Mouse (Mus musculus) midbrain, postnatal 0 days (tissue): ENCODE data around the gene Pakap. TPM values are rescaled to one million over a fixed set of nuclear protein-coding genes. Genes with fewer than 3 reads are reported as not detected.

Source experiments
- ATAC-seq: fragments of 200-750 bp; cut with Nextera tagmentation; 2 replicates; pipeline ENCODE4 v1.8.0; 2017; ENCODE audit warnings: moderate number of reproducible peaks, mild to moderate bottlenecking, moderate TSS enrichment, moderate library complexity; ENCODE audit not compliant: low FRiP score
- DNase-seq: peaks from one replicate; pipeline ENCODE4 v3.0.0-alpha.2; 2015; ENCODE audit warnings: low spot score
- H3K27ac ChIP-seq: fragments of 300-500 bp; sonication (generic); 2 replicates; pipeline ENCODE4 v1.5.1; 2014; ENCODE audit warnings: low read depth, mild to moderate bottlenecking, low read length, mixed read lengths
- H3K27me3 ChIP-seq: fragments of 300-500 bp; sonication (generic); 2 replicates; pipeline ENCODE4 v1.6.1; 2014; ENCODE audit warnings: low read length, control low read depth, mixed read lengths; ENCODE audit not compliant: insufficient read depth
- H3K36me3 ChIP-seq: fragments of 300-500 bp; sonication (generic); 2 replicates; pipeline ENCODE4 v1.6.1; 2014; ENCODE audit warnings: low read length, control low read depth, mixed read lengths; ENCODE audit not compliant: insufficient read depth
- H3K4me1 ChIP-seq: fragments of 300-500 bp; sonication (generic); 2 replicates; pipeline ENCODE4 v1.6.1; 2014; ENCODE audit warnings: mild to moderate bottlenecking, control low read depth, antibody characterized with exemption, low read length, mixed read lengths; ENCODE audit not compliant: insufficient read depth
- H3K4me2 ChIP-seq: fragments of 300-500 bp; sonication (generic); 2 replicates; pipeline ENCODE4 v1.6.1; 2014; ENCODE audit warnings: low read depth, mild to moderate bottlenecking, low read length, mixed read lengths; ENCODE audit not compliant: poor library complexity, severe bottlenecking
- H3K4me3 ChIP-seq: fragments of 300-500 bp; sonication (generic); 2 replicates; pipeline ENCODE4 v1.5.1; 2014; ENCODE audit warnings: low read depth, mild to moderate bottlenecking, low read length, moderate library complexity
- H3K9ac ChIP-seq: fragments of 300-500 bp; sonication (generic); replicated peaks from 2 replicates; pipeline ENCODE4 v1.6.1; 2014; ENCODE audit warnings: mild to moderate bottlenecking, low read length, moderate library complexity, mixed read lengths; ENCODE audit not compliant: poor library complexity, severe bottlenecking
- H3K9me3 ChIP-seq: fragments of 300-500 bp; sonication (generic); 2 replicates; pipeline ENCODE4 v1.6.1; 2016; ENCODE audit warnings: low read length, control low read depth
- CTCF ChIP-seq: IDR thresholded peaks from 2 replicates; pipeline ENCODE4 v1.5.1; 2016; ENCODE audit warnings: antibody characterized with exemption, mild to moderate bottlenecking
- WGBS: fragments of 180-500 bp; shearing (Covaris S2); extraction: QIAGEN DNeasy Blood & Tissue Kit; methylation state at CpG from one replicate; pipeline ENCODE4 v1.1.7; 2014; 5-methylcytosine and 5-hydroxymethylcytosine counted together
- polyA plus RNA-seq: library from polyadenylated mRNA; unstranded; fragments of >200 nt; fragmentation: Nextera tagmentation; extraction: Ambion mirVana; gene quantifications from 2 replicates; pipeline ENCODE4 v1.2.1, GENCODE M21; 2015
- total RNA-seq: library from RNA; depleted of rRNA; stranded (reverse); fragments of >200 nt; gene quantifications from 2 replicates; pipeline ENCODE4 v1.2.3, GENCODE M21; 2014

Pakap gene
- total and polyA plus RNA-seq, 2 experiments from 2014 or later, result 8.4 to 13.5 TPM

DNA sequence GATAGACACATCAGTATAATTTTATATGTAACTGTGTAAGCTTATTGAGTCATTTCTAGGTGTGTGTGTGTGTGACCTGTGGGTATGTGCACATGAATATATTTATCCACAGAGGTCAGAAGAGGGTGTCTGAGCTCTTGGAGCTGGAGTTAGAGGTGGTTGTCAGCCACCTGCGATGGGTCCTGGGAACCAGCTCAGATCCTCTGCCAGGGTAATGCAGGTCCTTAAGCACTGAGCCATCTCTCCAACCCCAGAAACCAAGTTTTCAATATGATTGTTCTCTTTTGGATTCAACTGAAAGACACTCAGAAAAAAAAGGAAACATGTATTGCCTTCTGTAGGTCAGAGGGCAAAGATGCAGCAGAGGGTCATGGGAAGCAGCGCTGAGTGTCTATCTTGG, 114.4 kb downstream of the Pakap start:
- H3K9me3 ChIP-seq, result no peaks in the 10 kb centered on the region
- WGBS, result 96% methylated on average over 2 of the region's 2 CpGs
- no peak for ATAC-seq

DNA sequence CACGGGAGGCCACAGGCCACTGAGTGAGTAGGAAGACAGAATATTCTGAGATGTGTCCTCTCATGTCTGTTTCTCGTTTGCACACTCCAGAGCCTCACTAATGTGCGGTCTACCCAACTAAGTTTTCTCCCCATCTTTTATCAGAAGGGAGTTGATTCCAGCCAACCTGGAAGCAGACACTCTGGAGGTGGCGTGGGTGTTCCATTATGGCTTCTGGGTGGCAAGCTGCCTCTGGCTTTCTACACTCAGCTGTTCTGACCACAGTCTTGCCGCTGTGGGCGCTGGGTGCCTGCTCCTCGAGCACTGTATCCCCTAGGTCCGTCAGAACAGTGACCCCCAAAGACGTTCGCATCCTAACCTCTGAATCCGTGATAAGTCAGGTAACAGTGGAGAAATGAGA, 115.0 kb downstream of the Pakap start:
- WGBS, result 87% methylated on average over 11 of the region's 11 CpGs
- Histone ChIP-seq H3K4me1 (no peaks in the 10 kb centered on the region), H3K4me3 (no peak overlapping the region), H3K27ac (no peak overlapping the region), H3K9ac (no peak overlapping the region), H3K4me2 (no peak overlapping the region), H3K36me3 (no peaks in the 10 kb centered on the region), H3K9me3 (no peaks in the 10 kb centered on the region), H3K27me3 (no peaks in the 10 kb centered on the region)
- no peak for DNase-seq
- no peak for TF ChIP-seq CTCF
- ATAC-seq, result no peak

More for the DNA sequence above, 114.4 kb downstream of the Pakap start:
- Histone ChIP-seq H3K27ac (no peak overlapping the region), H3K27me3 (no peaks in the 10 kb centered on the region), H3K9ac (no peak overlapping the region), H3K4me2 (no peak overlapping the region), H3K36me3 (no peaks in the 10 kb centered on the region), H3K4me1 (no peaks in the 10 kb centered on the region), H3K4me3 (no peak overlapping the region)
- TF ChIP-seq CTCF, result no peak
- DNase-seq, result no peak

DNA sequence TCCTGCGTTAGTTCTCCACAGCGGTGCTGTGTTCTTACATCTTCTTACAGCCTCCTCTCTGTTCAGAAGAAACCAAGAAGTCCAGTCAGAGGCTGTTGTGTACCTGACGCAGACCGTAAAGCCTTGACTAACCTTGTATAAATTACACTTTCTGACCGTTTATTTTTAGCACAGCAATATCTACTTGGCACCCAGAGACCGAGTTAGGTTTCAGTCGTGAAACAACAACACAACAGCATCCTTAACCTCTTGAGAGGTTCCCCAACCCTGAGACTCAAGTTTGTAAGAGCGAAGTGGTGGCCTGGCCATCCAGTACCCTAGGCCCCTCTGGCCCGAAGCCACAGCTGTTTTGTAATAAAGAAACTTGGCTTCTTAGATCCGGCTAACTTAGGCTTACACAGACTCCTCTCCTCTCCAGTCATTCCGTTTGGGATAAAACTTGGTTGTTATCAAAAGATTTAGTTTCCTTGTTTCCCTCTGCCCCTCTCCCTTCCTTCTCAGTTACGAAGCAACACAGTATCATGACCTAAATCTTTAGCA, 116.8 kb downstream of the Pakap start:
- Histone ChIP-seq H3K4me2 (no peak overlapping the region), H3K27me3 (no peaks in the 10 kb centered on the region), H3K4me3 (no peak overlapping the region), H3K36me3 (no peaks in the 10 kb centered on the region), H3K9me3 (no peaks in the 10 kb centered on the region), H3K9ac (no peak overlapping the region), H3K27ac (no peak overlapping the region), H3K4me1 (no peaks in the 10 kb centered on the region)
- WGBS, result 80% methylated on average over 12 of the region's 12 CpGs
- no peak for ATAC-seq
- DNase-seq, result no peak
- no peak for TF ChIP-seq CTCF

DNA sequence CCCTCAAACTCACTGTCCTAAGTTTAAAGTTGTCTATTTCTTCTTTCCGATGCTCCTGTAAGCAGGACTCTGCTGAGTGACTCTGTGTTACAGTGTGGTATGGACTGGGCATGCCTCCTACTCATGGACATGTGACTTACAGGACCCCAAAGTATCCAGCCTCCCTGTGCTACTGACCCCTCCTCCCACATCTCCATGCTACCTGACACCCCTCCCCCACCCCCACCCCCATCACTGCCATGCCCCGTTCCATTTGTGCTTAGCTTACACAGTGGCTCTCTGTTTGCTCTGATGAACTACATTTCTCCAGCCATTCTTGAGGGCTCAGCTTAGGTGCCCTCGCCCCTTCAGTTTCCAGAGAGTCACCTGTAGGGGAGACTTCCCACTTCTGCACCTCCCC, 118.8 kb downstream of the Pakap start:
- H3K27ac ChIP-seq, result no peak overlapping the region
- no peaks in the 10 kb centered on the region for H3K27me3 ChIP-seq
- H3K9me3 ChIP-seq, result no peaks in the 10 kb centered on the region
- no peak overlapping the region for H3K9ac ChIP-seq
- ATAC-seq (no peak), DNase-seq (no peak)
- no peaks in the 10 kb centered on the region for H3K4me1 ChIP-seq
- peaks cover 13% of the 10 kb centered on the region; the same call in 1 of the 2 replicates for H3K36me3 ChIP-seq
- no peak overlapping the region for H3K4me2 ChIP-seq
- WGBS, result 80% methylated on average over 3 of the region's 3 CpGs
- H3K4me3 ChIP-seq, result no peak overlapping the region
- TF ChIP-seq CTCF, result no peak

DNA sequence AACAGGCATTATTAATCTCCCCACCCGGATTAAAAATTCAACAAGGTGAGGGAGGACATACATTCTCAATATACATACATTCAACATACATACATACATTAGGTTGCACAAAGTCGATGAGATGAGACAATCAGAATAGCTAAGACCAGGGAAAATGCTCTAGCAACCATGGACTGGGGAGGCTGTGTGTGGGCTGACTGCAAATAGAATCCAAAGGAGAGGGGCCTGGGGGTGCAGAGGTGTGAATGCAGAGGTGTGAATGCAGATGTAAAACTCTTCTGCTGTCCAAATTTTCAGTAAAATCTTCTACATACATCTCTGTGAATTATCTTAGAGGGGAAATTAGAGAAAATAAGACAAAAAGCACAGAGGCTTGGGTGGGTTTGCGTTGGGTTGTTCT, 119.6 kb downstream of the Pakap start:
- Histone ChIP-seq H3K27ac (no peak overlapping the region), H3K4me3 (no peak overlapping the region), H3K36me3 (peaks cover 13% of the 10 kb centered on the region; the same call in 1 of the 2 replicates), H3K4me2 (no peak overlapping the region), H3K4me1 (no peaks in the 10 kb centered on the region), H3K9ac (no peak overlapping the region), H3K27me3 (no peaks in the 10 kb centered on the region), H3K9me3 (no peaks in the 10 kb centered on the region)
- WGBS, result 86% methylated on average over 3 of the region's 3 CpGs
- no peak for DNase-seq
- no peak for ATAC-seq
- no peak for TF ChIP-seq CTCF

DNA sequence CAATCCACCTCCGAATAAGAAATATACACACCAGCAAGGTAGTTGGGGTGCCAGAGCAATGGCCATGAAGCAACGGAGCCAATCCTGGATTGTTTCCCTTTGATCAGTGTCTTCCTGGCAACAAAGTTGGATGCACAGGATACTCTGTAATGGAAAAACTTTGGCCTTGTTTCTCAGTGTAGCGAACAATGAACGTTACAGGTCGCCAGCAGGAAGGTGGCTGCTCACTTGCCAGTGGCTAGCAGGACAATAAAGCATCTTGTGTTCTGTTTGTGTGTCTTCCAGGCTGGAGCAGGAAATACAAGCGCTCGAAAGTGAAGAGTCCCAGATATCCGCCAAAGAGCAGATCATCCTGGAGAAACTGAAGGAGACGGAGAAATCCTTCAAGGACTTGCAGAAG, 120.2 kb downstream of the Pakap start:
- H3K9ac ChIP-seq, result no peak overlapping the region
- H3K36me3 ChIP-seq, result peaks cover 13% of the 10 kb centered on the region; the same call in 1 of the 2 replicates
- DNase-seq (no peak), ATAC-seq (no peak)
- H3K27ac ChIP-seq, result no peak overlapping the region
- no peaks in the 10 kb centered on the region for H3K27me3 ChIP-seq
- no peak overlapping the region for H3K4me3 ChIP-seq
- no peaks in the 10 kb centered on the region for H3K9me3 ChIP-seq
- 81% methylated on average over 9 of the region's 9 CpGs for WGBS
- no peak for TF ChIP-seq CTCF
- no peaks in the 10 kb centered on the region for H3K4me1 ChIP-seq
- H3K4me2 ChIP-seq, result no peak overlapping the region
